Mouse (Mus musculus): Measurements from ENCODE around the gene Dpp6. TPM values are rescaled to one million over a fixed set of nuclear protein-coding genes. Genes with fewer than 3 reads are reported as not detected.

The Dpp6 gene
- polyA plus RNA-seq, 1 experiment from 2014 or later, result 3.5 TPM

GRCm38 (mm10) chr5:27306497-27307152 is 489.6 kb downstream of the Dpp6 start:
- WGBS, result 57% methylated on average over 4 of the region's 4 CpGs
- no peaks in the 10 kb centered on the region for H3K27me3 ChIP-seq
- ATAC-seq (ENCODE audit: insufficient number of reproducible peaks, insufficient read depth, low FRiP score, low TSS enrichment, low read depth), result no peak

DNA sequence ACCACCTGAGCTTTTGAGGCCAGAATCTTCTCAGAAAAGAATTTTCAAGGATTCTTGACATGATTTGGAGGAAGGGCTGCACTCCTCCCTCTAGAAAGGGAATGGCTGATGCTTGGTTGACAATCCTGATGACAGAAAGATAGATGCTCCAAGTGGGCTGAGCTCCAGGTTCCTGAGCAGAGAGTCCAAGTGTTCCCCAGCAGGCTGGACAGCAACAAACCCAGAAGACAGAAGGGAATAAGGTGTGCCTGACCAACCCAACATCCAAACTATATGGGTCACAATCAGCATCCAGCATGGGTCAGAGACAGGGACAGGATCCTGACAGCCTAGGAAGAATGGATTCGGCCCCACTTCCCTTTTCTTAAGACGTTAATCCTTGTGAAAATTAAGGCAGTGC is 493.2 kb downstream of the Dpp6 start:
- Histone ChIP-seq H3K27ac (no peak overlapping the region), H3K9ac (no peak overlapping the region), H3K4me1 (no peaks in the 10 kb centered on the region), H3K4me2 (no peak overlapping the region), H3K4me3 (no peak overlapping the region), H3K9me3 (no peaks in the 10 kb centered on the region), H3K27me3 (no peaks in the 10 kb centered on the region), H3K36me3 (no peaks in the 10 kb centered on the region)
- 63% methylated on average over 2 of the region's 2 CpGs for WGBS
- no peak for ATAC-seq (ENCODE audit: insufficient number of reproducible peaks, insufficient read depth, low FRiP score, low TSS enrichment, low read depth)

More at GRCm38 (mm10) chr5:27306497-27307152, 489.6 kb downstream of the Dpp6 start:
- Histone ChIP-seq H3K27ac (no peak overlapping the region), H3K4me3 (no peak overlapping the region), H3K4me2 (no peak overlapping the region), H3K4me1 (no peaks in the 10 kb centered on the region), H3K9ac (no peak overlapping the region), H3K9me3 (no peaks in the 10 kb centered on the region), H3K36me3 (no peaks in the 10 kb centered on the region)

- Histone ChIP-seq H3K9me3 (no peaks in the 10 kb centered on the region), H3K4me2 (no peak overlapping the region), H3K9ac (no peak overlapping the region), H3K27ac (no peak overlapping the region), H3K4me3 (no peak overlapping the region), H3K27me3 (no peaks in the 10 kb centered on the region), H3K36me3 (no peaks in the 10 kb centered on the region), H3K4me1 (no peaks in the 10 kb centered on the region)
- no peak for ATAC-seq (ENCODE audit: insufficient number of reproducible peaks, insufficient read depth, low FRiP score, low TSS enrichment, low read depth)
- whole genome bisulfite sequencing, result 26% methylated on average over 1 of the region's 1 CpGs
Measured at GRCm38 (mm10) chr5:27316674-27317073, 499.7 kb downstream of the Dpp6 start.

DNA sequence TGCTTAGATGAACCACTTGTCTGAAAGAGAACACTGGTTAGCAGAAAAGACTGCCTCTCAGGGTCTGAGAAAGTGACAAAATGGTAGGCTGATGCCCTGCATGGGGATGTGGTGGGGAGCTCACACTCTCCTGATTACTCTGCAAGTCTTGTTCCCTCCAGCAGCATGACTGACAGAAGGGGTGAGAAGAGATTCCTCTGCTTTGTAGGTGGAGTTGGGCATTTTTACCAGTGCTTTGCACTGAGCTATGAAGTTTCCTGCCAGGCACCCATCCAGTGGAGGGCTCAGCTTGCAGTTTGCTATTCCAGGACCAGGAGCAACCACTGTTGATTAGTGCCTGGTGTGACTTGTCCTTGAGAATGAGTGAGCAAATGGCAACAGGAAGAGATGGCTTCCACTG is 500.3 kb downstream of the Dpp6 start:
- no peak overlapping the region for H3K4me2 ChIP-seq
- no peaks in the 10 kb centered on the region for H3K9me3 ChIP-seq
- no peak overlapping the region for H3K27ac ChIP-seq
- no peaks in the 10 kb centered on the region for H3K27me3 ChIP-seq
- H3K4me1 ChIP-seq, result no peaks in the 10 kb centered on the region
- H3K36me3 ChIP-seq, result no peaks in the 10 kb centered on the region
- no peak overlapping the region for H3K9ac ChIP-seq
- H3K4me3 ChIP-seq, result no peak overlapping the region
- ATAC-seq (ENCODE audit: insufficient number of reproducible peaks, insufficient read depth, low FRiP score, low TSS enrichment, low read depth), result no peak

GRCm38 (mm10) chr5:27317832-27318231 is 500.8 kb downstream of the Dpp6 start:
- Histone ChIP-seq H3K27ac (no peak overlapping the region), H3K27me3 (no peaks in the 10 kb centered on the region), H3K36me3 (no peaks in the 10 kb centered on the region), H3K9me3 (no peaks in the 10 kb centered on the region), H3K4me2 (no peak overlapping the region), H3K4me1 (no peaks in the 10 kb centered on the region), H3K9ac (no peak overlapping the region), H3K4me3 (no peak overlapping the region)
- 22% methylated on average over 1 of the region's 1 CpGs for WGBS
- ATAC-seq (ENCODE audit: insufficient number of reproducible peaks, insufficient read depth, low FRiP score, low TSS enrichment, low read depth), result no peak

DNA sequence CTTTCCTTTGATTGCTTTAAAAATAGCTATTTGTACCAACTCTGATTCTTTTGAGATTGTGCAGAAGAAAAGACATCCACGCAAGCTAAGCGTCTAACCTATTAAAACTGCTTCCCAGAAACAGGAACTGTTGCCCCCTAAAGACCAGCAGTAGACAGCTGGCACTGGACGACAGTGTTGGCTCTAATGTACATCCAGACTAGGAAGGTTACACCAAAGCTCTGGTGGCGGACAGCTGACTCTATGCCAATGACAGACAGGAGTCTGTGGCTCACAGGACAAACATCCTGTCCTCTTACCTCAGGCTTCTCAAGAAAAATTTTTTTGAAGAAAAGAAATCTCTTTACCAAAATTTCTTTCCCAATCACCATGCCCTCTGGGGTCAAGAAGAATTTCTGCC is 502.7 kb downstream of the Dpp6 start:
- H3K9ac ChIP-seq, result no peak overlapping the region
- 83% methylated on average over 4 of the region's 4 CpGs for WGBS
- H3K27me3 ChIP-seq, result no peaks in the 10 kb centered on the region
- no peak overlapping the region for H3K4me2 ChIP-seq
- H3K36me3 ChIP-seq, result no peaks in the 10 kb centered on the region
- no peaks in the 10 kb centered on the region for H3K4me1 ChIP-seq
- no peaks in the 10 kb centered on the region for H3K9me3 ChIP-seq
- H3K27ac ChIP-seq, result no peak overlapping the region
- no peak for ATAC-seq (ENCODE audit: insufficient number of reproducible peaks, insufficient read depth, low FRiP score, low TSS enrichment, low read depth)
- H3K4me3 ChIP-seq, result no peak overlapping the region

- Histone ChIP-seq H3K27ac (no peak overlapping the region), H3K27me3 (no peaks in the 10 kb centered on the region), H3K9me3 (no peaks in the 10 kb centered on the region), H3K4me1 (no peaks in the 10 kb centered on the region), H3K36me3 (no peaks in the 10 kb centered on the region), H3K4me2 (no peak overlapping the region), H3K4me3 (no peak overlapping the region), H3K9ac (no peak overlapping the region)
- 64% methylated on average over 3 of the region's 3 CpGs for WGBS
- no peak for ATAC-seq (ENCODE audit: insufficient number of reproducible peaks, insufficient read depth, low FRiP score, low TSS enrichment, low read depth)
Measured at GRCm38 (mm10) chr5:27322895-27323792, 506.1 kb downstream of the Dpp6 start.

DNA sequence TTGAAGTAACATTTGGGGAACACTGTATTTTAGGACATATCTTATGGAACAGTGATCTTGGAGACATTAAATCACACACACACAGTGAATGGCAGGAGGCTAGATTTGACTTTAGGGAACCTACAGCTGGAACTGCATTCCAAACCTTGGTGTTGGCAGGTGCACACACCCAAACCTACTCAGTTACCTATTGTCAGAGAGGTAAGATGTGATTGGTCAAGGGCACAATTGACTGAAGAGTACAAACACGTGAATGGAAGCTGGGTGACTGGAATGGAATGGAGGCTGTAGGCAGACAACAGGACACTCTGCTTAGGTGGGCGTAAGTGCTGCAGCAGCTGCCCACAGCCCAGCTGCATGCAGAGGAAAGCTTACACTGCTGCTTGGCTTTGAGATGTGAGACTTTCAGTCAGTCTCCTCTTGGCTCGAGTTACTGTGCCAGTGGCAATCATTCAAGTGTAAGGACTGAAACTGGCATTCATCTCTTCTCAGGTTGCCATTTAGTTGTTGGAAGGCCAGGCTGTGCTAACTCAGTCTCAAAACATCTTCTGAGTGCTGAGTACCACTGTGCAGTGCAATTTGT is 507.4 kb downstream of the Dpp6 start:
- no peak for ATAC-seq (ENCODE audit: insufficient number of reproducible peaks, insufficient read depth, low FRiP score, low TSS enrichment, low read depth)
- 53% methylated on average over 3 of the region's 3 CpGs for WGBS
- no peaks in the 10 kb centered on the region for H3K36me3 ChIP-seq
- no peak overlapping the region for H3K9ac ChIP-seq
- no peaks in the 10 kb centered on the region for H3K4me1 ChIP-seq
- H3K4me2 ChIP-seq, result no peak overlapping the region
- H3K27me3 ChIP-seq, result no peaks in the 10 kb centered on the region
- H3K4me3 ChIP-seq, result no peak overlapping the region
- no peaks in the 10 kb centered on the region for H3K9me3 ChIP-seq
- H3K27ac ChIP-seq, result no peak overlapping the region

GRCm38 (mm10) chr5:27336698-27337097 is 519.7 kb downstream of the Dpp6 start:
- Histone ChIP-seq H3K4me1 (no peaks in the 10 kb centered on the region), H3K36me3 (no peaks in the 10 kb centered on the region), H3K9ac (no peak overlapping the region), H3K27me3 (no peaks in the 10 kb centered on the region), H3K9me3 (no peaks in the 10 kb centered on the region), H3K27ac (no peak overlapping the region), H3K4me2 (no peak overlapping the region), H3K4me3 (no peak overlapping the region)
- no peak for ATAC-seq (ENCODE audit: insufficient number of reproducible peaks, insufficient read depth, low FRiP score, low TSS enrichment, low read depth)
- 73% methylated on average over 2 of the region's 2 CpGs for WGBS

GRCm38 (mm10) chr5:27339196-27340030 is 522.4 kb downstream of the Dpp6 start:
- ATAC-seq (ENCODE audit: insufficient number of reproducible peaks, insufficient read depth, low FRiP score, low TSS enrichment, low read depth), result no peak
- no peak overlapping the region for H3K9ac ChIP-seq
- 84% methylated on average over 5 of the region's 5 CpGs for WGBS

GRCm38 (mm10) chr5:27342276-27342675 is 525.3 kb downstream of the Dpp6 start:
- H3K27me3 ChIP-seq, result no peaks in the 10 kb centered on the region
- H3K4me3 ChIP-seq, result no peak overlapping the region
- no peaks in the 10 kb centered on the region for H3K9me3 ChIP-seq
- H3K4me1 ChIP-seq, result no peaks in the 10 kb centered on the region
- no peak overlapping the region for H3K27ac ChIP-seq
- H3K4me2 ChIP-seq, result no peak overlapping the region
- ATAC-seq (ENCODE audit: insufficient number of reproducible peaks, insufficient read depth, low FRiP score, low TSS enrichment, low read depth), result no peak
- H3K36me3 ChIP-seq, result no peaks in the 10 kb centered on the region
- H3K9ac ChIP-seq, result no peak overlapping the region
- 69% methylated on average over 6 of the region's 6 CpGs for WGBS

More at GRCm38 (mm10) chr5:27339196-27340030, 522.4 kb downstream of the Dpp6 start:
- H3K27ac ChIP-seq, result no peak overlapping the region
- H3K27me3 ChIP-seq, result no peaks in the 10 kb centered on the region
- H3K4me3 ChIP-seq, result no peak overlapping the region
- H3K36me3 ChIP-seq, result no peaks in the 10 kb centered on the region
- no peaks in the 10 kb centered on the region for H3K4me1 ChIP-seq
- H3K9me3 ChIP-seq, result no peaks in the 10 kb centered on the region
- no peak overlapping the region for H3K4me2 ChIP-seq
